Mouse (Mus musculus): ENCODE data around the gene Ikbkg. TPM values are rescaled to one million over a fixed set of nuclear protein-coding genes. Genes with fewer than 3 reads are reported as not detected.

Gene Ikbkg
- polyA plus RNA-seq, 1 experiment from 2014 or later, result 24.4 TPM

GRCm38 (mm10) chrX:74384451-74384850 lies 8.6 kb upstream of the Ikbkg start:
- ATAC-seq (ENCODE audit: insufficient read depth, low FRiP score), result no peak
- H3K9me3 ChIP-seq (replicated peaks; ENCODE audit: control insufficient read depth, low read length), result no peaks in the 10 kb centered on the region
- no peak overlapping the region for H3K9ac ChIP-seq (ENCODE audit: low read length)
- no peak overlapping the region for H3K4me3 ChIP-seq (replicated peaks; ENCODE audit: low read length)
- no peaks in the 10 kb centered on the region for H3K4me1 ChIP-seq (ENCODE audit: control insufficient read depth, insufficient read depth, low read length)
- no peak overlapping the region for H3K4me2 ChIP-seq (ENCODE audit: low read depth, low read length)
- 80% methylated on average over 2 of the region's 2 CpGs for WGBS
- no peaks in the 10 kb centered on the region for H3K27me3 ChIP-seq (ENCODE audit: control insufficient read depth, insufficient read depth, low read length)
- no peaks in the 10 kb centered on the region for H3K36me3 ChIP-seq (ENCODE audit: control insufficient read depth, insufficient read depth, low read length)
- H3K27ac ChIP-seq (ENCODE audit: low read length), result no peak overlapping the region

DNA sequence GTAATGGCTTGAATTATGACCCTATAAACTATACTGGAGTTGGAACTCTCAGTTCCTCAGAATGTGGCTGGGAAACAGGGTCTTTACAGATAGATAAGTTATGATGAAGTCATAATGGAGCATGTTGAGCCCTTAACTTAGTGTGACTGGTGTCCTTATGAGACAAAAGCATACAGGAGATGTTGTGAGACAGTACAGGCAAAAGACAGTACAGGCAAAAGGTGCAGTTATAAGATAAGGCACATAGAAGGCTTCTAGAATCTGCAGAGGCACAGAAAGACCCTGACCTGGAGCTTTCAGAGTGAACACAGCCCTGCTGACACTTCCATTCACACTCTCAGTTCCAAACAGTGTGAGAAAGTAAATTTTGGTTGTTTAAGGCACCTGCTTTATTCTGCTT lies 4.9 kb upstream of the Ikbkg start:
- Histone ChIP-seq H3K36me3 (ENCODE audit: control insufficient read depth, insufficient read depth, low read length) (no peaks in the 10 kb centered on the region), H3K4me2 (ENCODE audit: low read depth, low read length) (no peak overlapping the region), H3K9me3 (replicated peaks; ENCODE audit: control insufficient read depth, low read length) (no peaks in the 10 kb centered on the region), H3K9ac (ENCODE audit: low read length) (no peak overlapping the region), H3K4me3 (replicated peaks; ENCODE audit: low read length) (no peak overlapping the region), H3K27ac (ENCODE audit: low read length) (no peak overlapping the region), H3K4me1 (ENCODE audit: control insufficient read depth, insufficient read depth, low read length) (no peaks in the 10 kb centered on the region), H3K27me3 (ENCODE audit: control insufficient read depth, insufficient read depth, low read length) (no peaks in the 10 kb centered on the region)
- no peak for ATAC-seq (ENCODE audit: insufficient read depth, low FRiP score)

DNA sequence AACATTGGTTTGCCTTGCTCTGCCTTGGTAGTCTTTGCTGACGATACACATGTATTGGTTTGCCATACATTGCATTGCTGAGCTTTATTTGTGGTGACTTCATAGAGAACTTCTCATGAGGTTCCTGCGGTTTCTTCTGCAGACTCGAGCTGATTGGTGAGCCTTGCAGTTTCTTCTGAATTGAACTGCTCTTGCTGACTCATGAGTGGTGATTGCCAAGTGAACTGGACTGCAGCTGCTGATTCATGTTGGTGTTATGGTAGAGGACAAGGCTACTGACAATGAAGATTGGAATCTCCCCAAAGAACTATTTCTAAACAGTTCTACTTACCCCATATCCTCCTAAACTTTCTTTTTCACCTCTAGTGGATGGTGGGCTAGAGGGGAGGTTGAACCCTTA lies 7.0 kb downstream of the Ikbkg start:
- Histone ChIP-seq H3K36me3 (ENCODE audit: control insufficient read depth, insufficient read depth, low read length) (no peaks in the 10 kb centered on the region), H3K4me1 (ENCODE audit: control insufficient read depth, insufficient read depth, low read length) (no peaks in the 10 kb centered on the region), H3K27me3 (ENCODE audit: control insufficient read depth, insufficient read depth, low read length) (no peaks in the 10 kb centered on the region), H3K9ac (ENCODE audit: low read length) (no peak overlapping the region), H3K4me2 (ENCODE audit: low read depth, low read length) (no peak overlapping the region), H3K4me3 (replicated peaks; ENCODE audit: low read length) (no peak overlapping the region), H3K9me3 (replicated peaks; ENCODE audit: control insufficient read depth, low read length) (no peaks in the 10 kb centered on the region), H3K27ac (ENCODE audit: low read length) (no peak overlapping the region)
- 77% methylated on average over 3 of the region's 3 CpGs for WGBS
- no peak for ATAC-seq (ENCODE audit: insufficient read depth, low FRiP score)

- Histone ChIP-seq H3K9me3 (replicated peaks; ENCODE audit: control insufficient read depth, low read length) (no peaks in the 10 kb centered on the region), H3K27me3 (ENCODE audit: control insufficient read depth, insufficient read depth, low read length) (no peaks in the 10 kb centered on the region), H3K9ac (ENCODE audit: low read length) (no peak overlapping the region), H3K36me3 (ENCODE audit: control insufficient read depth, insufficient read depth, low read length) (no peaks in the 10 kb centered on the region), H3K4me1 (ENCODE audit: control insufficient read depth, insufficient read depth, low read length) (no peaks in the 10 kb centered on the region), H3K4me2 (ENCODE audit: low read depth, low read length) (no peak overlapping the region), H3K27ac (ENCODE audit: low read length) (no peak overlapping the region), H3K4me3 (replicated peaks; ENCODE audit: low read length) (no peak overlapping the region)
- no peak for ATAC-seq (ENCODE audit: insufficient read depth, low FRiP score)
- whole genome bisulfite sequencing, result 40% methylated on average over 2 of the region's 2 CpGs
These were observed 15.2 kb downstream of the Ikbkg start for GRCm38 (mm10) chrX:74408340-74408739.

DNA sequence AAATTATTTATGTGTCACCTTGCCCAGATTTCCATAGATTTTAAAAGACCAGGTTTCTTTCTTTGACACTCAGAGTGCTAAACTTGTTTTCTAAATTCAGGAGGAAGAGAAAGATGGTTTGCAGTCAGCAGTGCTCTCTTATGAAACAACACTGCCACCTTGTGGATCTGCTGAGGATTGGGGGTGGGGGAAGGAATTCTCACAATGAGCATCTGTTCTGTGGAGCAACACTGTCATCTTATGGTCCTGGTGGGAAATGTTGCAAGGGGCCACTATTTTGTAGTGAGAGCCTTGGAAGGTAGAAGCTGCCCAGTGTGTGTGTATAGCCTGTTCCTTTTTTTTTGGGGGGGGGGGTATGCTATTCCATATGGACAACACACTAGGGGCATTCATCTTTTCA lies 20.3 kb downstream of the Ikbkg start:
- no peak overlapping the region for H3K9ac ChIP-seq (ENCODE audit: low read length)
- H3K4me2 ChIP-seq (ENCODE audit: low read depth, low read length), result no peak overlapping the region
- peak; percentile 71 for ATAC-seq (ENCODE audit: insufficient read depth, low FRiP score)
- H3K27me3 ChIP-seq (ENCODE audit: control insufficient read depth, insufficient read depth, low read length), result no peaks in the 10 kb centered on the region
- no peak overlapping the region for H3K4me3 ChIP-seq (replicated peaks; ENCODE audit: low read length)
- no peaks in the 10 kb centered on the region for H3K36me3 ChIP-seq (ENCODE audit: control insufficient read depth, insufficient read depth, low read length)
- no peaks in the 10 kb centered on the region for H3K9me3 ChIP-seq (replicated peaks; ENCODE audit: control insufficient read depth, low read length)
- no peaks in the 10 kb centered on the region for H3K4me1 ChIP-seq (ENCODE audit: control insufficient read depth, insufficient read depth, low read length)
- no peak overlapping the region for H3K27ac ChIP-seq (ENCODE audit: low read length)

GRCm38 (mm10) chrX:74424443-74424842 lies 31.4 kb downstream of the Ikbkg start:
- peak; percentile 45; the same call in 1 of the 2 replicates for ATAC-seq (ENCODE audit: insufficient read depth, low FRiP score)
- no peak overlapping the region for H3K9ac ChIP-seq (ENCODE audit: low read length)
- no peak overlapping the region for H3K4me3 ChIP-seq (replicated peaks; ENCODE audit: low read length)
- no peaks in the 10 kb centered on the region for H3K9me3 ChIP-seq (replicated peaks; ENCODE audit: control insufficient read depth, low read length)
- peak overlapping the region; percentile 91 for H3K27ac ChIP-seq (ENCODE audit: low read length)
- peak overlapping the region; percentile 13; the same call in 1 of the 2 replicates for H3K4me2 ChIP-seq (ENCODE audit: low read depth, low read length)
- H3K4me1 ChIP-seq (ENCODE audit: control insufficient read depth, insufficient read depth, low read length), result 0 out of 2 replicates have a peak, but pooled peaks cover 4% of the 10 kb centered on the region
- no peaks in the 10 kb centered on the region for H3K27me3 ChIP-seq (ENCODE audit: control insufficient read depth, insufficient read depth, low read length)
- no peaks in the 10 kb centered on the region for H3K36me3 ChIP-seq (ENCODE audit: control insufficient read depth, insufficient read depth, low read length)

GRCm38 (mm10) chrX:74425195-74425594 lies 32.1 kb downstream of the Ikbkg start:
- Histone ChIP-seq H3K27ac (ENCODE audit: low read length) (peak overlapping the region; percentile 83), H3K9ac (ENCODE audit: low read length) (no peak overlapping the region), H3K9me3 (replicated peaks; ENCODE audit: control insufficient read depth, low read length) (no peaks in the 10 kb centered on the region), H3K4me3 (replicated peaks; ENCODE audit: low read length) (no peak overlapping the region), H3K27me3 (ENCODE audit: control insufficient read depth, insufficient read depth, low read length) (no peaks in the 10 kb centered on the region), H3K36me3 (ENCODE audit: control insufficient read depth, insufficient read depth, low read length) (no peaks in the 10 kb centered on the region), H3K4me1 (ENCODE audit: control insufficient read depth, insufficient read depth, low read length) (0 out of 2 replicates have a peak, but pooled peaks cover 4% of the 10 kb centered on the region), H3K4me2 (ENCODE audit: low read depth, low read length) (peak overlapping the region; percentile 13; the same call in 1 of the 2 replicates)
- WGBS, result 75% methylated on average over 4 of the region's 4 CpGs
- no peak for ATAC-seq (ENCODE audit: insufficient read depth, low FRiP score)

- Histone ChIP-seq H3K27me3 (ENCODE audit: control insufficient read depth, insufficient read depth, low read length) (no peaks in the 10 kb centered on the region), H3K27ac (ENCODE audit: low read length) (peak overlapping the region; percentile 83; the same call in 1 of the 2 replicates), H3K36me3 (ENCODE audit: control insufficient read depth, insufficient read depth, low read length) (no peaks in the 10 kb centered on the region), H3K4me2 (ENCODE audit: low read depth, low read length) (no peak overlapping the region), H3K9ac (ENCODE audit: low read length) (no peak overlapping the region), H3K4me3 (replicated peaks; ENCODE audit: low read length) (no peak overlapping the region), H3K9me3 (replicated peaks; ENCODE audit: control insufficient read depth, low read length) (no peaks in the 10 kb centered on the region), H3K4me1 (ENCODE audit: control insufficient read depth, insufficient read depth, low read length) (0 out of 2 replicates have a peak, but pooled peaks cover 4% of the 10 kb centered on the region)
- no peak for ATAC-seq (ENCODE audit: insufficient read depth, low FRiP score)
- 70% methylated on average over 1 of the region's 1 CpGs for WGBS
These were observed 33.2 kb downstream of the Ikbkg start for GRCm38 (mm10) chrX:74426256-74426655.

- Histone ChIP-seq H3K9ac (ENCODE audit: low read length) (no peak overlapping the region), H3K9me3 (replicated peaks; ENCODE audit: control insufficient read depth, low read length) (no peaks in the 10 kb centered on the region), H3K4me2 (ENCODE audit: low read depth, low read length) (peak overlapping the region; percentile 57; the same call in 1 of the 2 replicates), H3K36me3 (ENCODE audit: control insufficient read depth, insufficient read depth, low read length) (no peaks in the 10 kb centered on the region), H3K4me3 (replicated peaks; ENCODE audit: low read length) (peak overlapping the region; percentile 59; the same call in 1 of the 2 replicates), H3K27ac (ENCODE audit: low read length) (no peak overlapping the region; the same call in 1 of the 2 replicates), H3K4me1 (ENCODE audit: control insufficient read depth, insufficient read depth, low read length) (0 out of 2 replicates have a peak, but pooled peaks cover 4% of the 10 kb centered on the region), H3K27me3 (ENCODE audit: control insufficient read depth, insufficient read depth, low read length) (no peaks in the 10 kb centered on the region)
- WGBS, result 72% methylated on average over 3 of the region's 3 CpGs
- ATAC-seq (ENCODE audit: insufficient read depth, low FRiP score), result no peak
These were observed 34.0 kb downstream of the Ikbkg start for GRCm38 (mm10) chrX:74427116-74427515.

Data from stomach, embryonic 16.5 days (tissue).